Mouse (Mus musculus): ENCODE measurements at regions not wholly inside any gene's neighbourhood (a gene's known extent, or its start where the extent isn't known, plus 50 kb on each side); places are given as distances from the start of the nearest gene placed in this dataset.
A peak's percentile ranks its signal among the peaks of the same experiment; 100 is the strongest.

GRCm38 (mm10) chr7:133234326-133234725, 110.2 kb upstream of the Ctbp2 start:
- no peak overlapping the region for H3K9ac ChIP-seq (ENCODE audit: low read depth, low read length)
- H3K9me3 ChIP-seq (ENCODE audit: control insufficient read depth, low read length): no peaks in the 10 kb centered on the region
- no peak overlapping the region for H3K27ac ChIP-seq (ENCODE audit: low read length)
- WGBS: 72% methylated on average over 5 of the region's 5 CpGs
- no peaks in the 10 kb centered on the region for H3K27me3 ChIP-seq (replicated peaks; ENCODE audit: control insufficient read depth, insufficient read depth, low read length)
- no peak for ATAC-seq
- no peaks in the 10 kb centered on the region for H3K36me3 ChIP-seq (ENCODE audit: control insufficient read depth, insufficient read depth, low read length)
- H3K4me3 ChIP-seq (ENCODE audit: low read length): no peak overlapping the region
- no peak overlapping the region for H3K4me2 ChIP-seq (ENCODE audit: low read depth, low read length)
- H3K4me1 ChIP-seq (ENCODE audit: control insufficient read depth, insufficient read depth, low read length): peaks cover 4% of the 10 kb centered on the region; the same call in 1 of the 2 replicates

- Histone ChIP-seq H3K4me2 (ENCODE audit: low read depth, low read length) (no peak overlapping the region), H3K27me3 (replicated peaks; ENCODE audit: control insufficient read depth, insufficient read depth, low read length) (no peaks in the 10 kb centered on the region), H3K9ac (ENCODE audit: low read depth, low read length) (no peak overlapping the region), H3K27ac (ENCODE audit: low read length) (no peak overlapping the region), H3K4me1 (ENCODE audit: control insufficient read depth, insufficient read depth, low read length) (peaks cover 4% of the 10 kb centered on the region; the same call in 1 of the 2 replicates), H3K4me3 (ENCODE audit: low read length) (no peak overlapping the region), H3K36me3 (ENCODE audit: control insufficient read depth, insufficient read depth, low read length) (no peaks in the 10 kb centered on the region), H3K9me3 (ENCODE audit: control insufficient read depth, low read length) (no peaks in the 10 kb centered on the region)
- WGBS: 88% methylated on average over 10 of the region's 10 CpGs
- no peak for ATAC-seq
These were observed 108.8 kb upstream of the Ctbp2 start for GRCm38 (mm10) chr7:133232889-133233441.

GRCm38 (mm10) chr7:133230806-133231205, 106.7 kb upstream of the Ctbp2 start:
- WGBS: 65% methylated on average over 3 of the region's 3 CpGs
- Histone ChIP-seq H3K9ac (ENCODE audit: low read depth, low read length) (no peak overlapping the region), H3K27ac (ENCODE audit: low read length) (no peak overlapping the region), H3K27me3 (replicated peaks; ENCODE audit: control insufficient read depth, insufficient read depth, low read length) (no peaks in the 10 kb centered on the region), H3K4me2 (ENCODE audit: low read depth, low read length) (no peak overlapping the region), H3K36me3 (ENCODE audit: control insufficient read depth, insufficient read depth, low read length) (no peaks in the 10 kb centered on the region), H3K4me1 (ENCODE audit: control insufficient read depth, insufficient read depth, low read length) (no peaks in the 10 kb centered on the region), H3K9me3 (ENCODE audit: control insufficient read depth, low read length) (no peaks in the 10 kb centered on the region), H3K4me3 (ENCODE audit: low read length) (no peak overlapping the region)
- no peak for ATAC-seq

GRCm38 (mm10) chr7:133223948-133224652, 99.9 kb upstream of the Ctbp2 start:
- no peak overlapping the region for H3K4me3 ChIP-seq (ENCODE audit: low read length)
- no peaks in the 10 kb centered on the region for H3K36me3 ChIP-seq (ENCODE audit: control insufficient read depth, insufficient read depth, low read length)
- no peaks in the 10 kb centered on the region for H3K9me3 ChIP-seq (ENCODE audit: control insufficient read depth, low read length)
- WGBS: 86% methylated on average over 19 of the region's 19 CpGs
- no peak overlapping the region for H3K9ac ChIP-seq (ENCODE audit: low read depth, low read length)
- no peaks in the 10 kb centered on the region for H3K27me3 ChIP-seq (replicated peaks; ENCODE audit: control insufficient read depth, insufficient read depth, low read length)
- H3K4me1 ChIP-seq (ENCODE audit: control insufficient read depth, insufficient read depth, low read length): no peaks in the 10 kb centered on the region
- H3K27ac ChIP-seq (ENCODE audit: low read length): no peak overlapping the region
- no peak for ATAC-seq
- H3K4me2 ChIP-seq (ENCODE audit: low read depth, low read length): no peak overlapping the region

GRCm38 (mm10) chr7:133212328-133212727, 88.2 kb upstream of the Ctbp2 start:
- H3K4me3 ChIP-seq (ENCODE audit: low read length): no peak overlapping the region
- H3K27ac ChIP-seq (ENCODE audit: low read length): no peak overlapping the region
- no peak for ATAC-seq
- H3K4me1 ChIP-seq (ENCODE audit: control insufficient read depth, insufficient read depth, low read length): no peaks in the 10 kb centered on the region
- H3K27me3 ChIP-seq (replicated peaks; ENCODE audit: control insufficient read depth, insufficient read depth, low read length): no peaks in the 10 kb centered on the region
- H3K36me3 ChIP-seq (ENCODE audit: control insufficient read depth, insufficient read depth, low read length): no peaks in the 10 kb centered on the region
- H3K9me3 ChIP-seq (ENCODE audit: control insufficient read depth, low read length): no peaks in the 10 kb centered on the region
- no peak overlapping the region for H3K4me2 ChIP-seq (ENCODE audit: low read depth, low read length)
- 62% methylated on average over 4 of the region's 4 CpGs for WGBS
- H3K9ac ChIP-seq (ENCODE audit: low read depth, low read length): no peak overlapping the region

GRCm38 (mm10) chr7:133205704-133206103, 81.5 kb upstream of the Ctbp2 start:
- H3K27ac ChIP-seq (ENCODE audit: low read length): no peak overlapping the region
- WGBS: 22% methylated on average over 7 of the region's 7 CpGs
- H3K36me3 ChIP-seq (ENCODE audit: control insufficient read depth, insufficient read depth, low read length): no peaks in the 10 kb centered on the region
- H3K4me1 ChIP-seq (ENCODE audit: control insufficient read depth, insufficient read depth, low read length): no peaks in the 10 kb centered on the region; the same call in 1 of the 2 replicates
- no peaks in the 10 kb centered on the region for H3K27me3 ChIP-seq (replicated peaks; ENCODE audit: control insufficient read depth, insufficient read depth, low read length)
- 0 out of 2 replicates have a peak overlapping the region, but pooled peaks have one; percentile 14 for H3K4me2 ChIP-seq (ENCODE audit: low read depth, low read length)
- no peak overlapping the region for H3K4me3 ChIP-seq (ENCODE audit: low read length)
- no peak for ATAC-seq
- H3K9ac ChIP-seq (ENCODE audit: low read depth, low read length): no peak overlapping the region
- no peaks in the 10 kb centered on the region for H3K9me3 ChIP-seq (ENCODE audit: control insufficient read depth, low read length)

GRCm38 (mm10) chr7:133204485-133204884, 80.3 kb upstream of the Ctbp2 start:
- 75% methylated on average over 1 of the region's 1 CpGs for WGBS
- Histone ChIP-seq H3K4me3 (ENCODE audit: low read length) (no peak overlapping the region), H3K9me3 (ENCODE audit: control insufficient read depth, low read length) (no peaks in the 10 kb centered on the region), H3K4me1 (ENCODE audit: control insufficient read depth, insufficient read depth, low read length) (no peaks in the 10 kb centered on the region; the same call in 1 of the 2 replicates), H3K36me3 (ENCODE audit: control insufficient read depth, insufficient read depth, low read length) (no peaks in the 10 kb centered on the region), H3K27me3 (replicated peaks; ENCODE audit: control insufficient read depth, insufficient read depth, low read length) (no peaks in the 10 kb centered on the region), H3K27ac (ENCODE audit: low read length) (no peak overlapping the region), H3K4me2 (ENCODE audit: low read depth, low read length) (no peak overlapping the region), H3K9ac (ENCODE audit: low read depth, low read length) (no peak overlapping the region)
- no peak for ATAC-seq

GRCm38 (mm10) chr7:133203933-133204332, 79.8 kb upstream of the Ctbp2 start:
- no peak overlapping the region for H3K4me2 ChIP-seq (ENCODE audit: low read depth, low read length)
- H3K27me3 ChIP-seq (replicated peaks; ENCODE audit: control insufficient read depth, insufficient read depth, low read length): no peaks in the 10 kb centered on the region
- no peaks in the 10 kb centered on the region; the same call in 1 of the 2 replicates for H3K4me1 ChIP-seq (ENCODE audit: control insufficient read depth, insufficient read depth, low read length)
- no peak for ATAC-seq
- no peak overlapping the region for H3K9ac ChIP-seq (ENCODE audit: low read depth, low read length)
- WGBS: 84% methylated on average over 7 of the region's 7 CpGs
- no peak overlapping the region for H3K27ac ChIP-seq (ENCODE audit: low read length)
- no peaks in the 10 kb centered on the region for H3K9me3 ChIP-seq (ENCODE audit: control insufficient read depth, low read length)
- no peak overlapping the region for H3K4me3 ChIP-seq (ENCODE audit: low read length)
- H3K36me3 ChIP-seq (ENCODE audit: control insufficient read depth, insufficient read depth, low read length): no peaks in the 10 kb centered on the region

GRCm38 (mm10) chr7:133202092-133202880, 78.1 kb upstream of the Ctbp2 start:
- Histone ChIP-seq H3K4me1 (ENCODE audit: control insufficient read depth, insufficient read depth, low read length) (no peaks in the 10 kb centered on the region; the same call in 1 of the 2 replicates), H3K27ac (ENCODE audit: low read length) (no peak overlapping the region), H3K9me3 (ENCODE audit: control insufficient read depth, low read length) (no peaks in the 10 kb centered on the region), H3K4me2 (ENCODE audit: low read depth, low read length) (no peak overlapping the region), H3K9ac (ENCODE audit: low read depth, low read length) (no peak overlapping the region), H3K27me3 (replicated peaks; ENCODE audit: control insufficient read depth, insufficient read depth, low read length) (no peaks in the 10 kb centered on the region), H3K4me3 (ENCODE audit: low read length) (no peak overlapping the region), H3K36me3 (ENCODE audit: control insufficient read depth, insufficient read depth, low read length) (no peaks in the 10 kb centered on the region)
- ATAC-seq: no peak
- 58% methylated on average over 13 of the region's 13 CpGs for WGBS
